Mouse (Mus musculus) intestine, postnatal 0 days (tissue): ENCODE measurements around the gene Ctr9. TPM values are rescaled to one million over a fixed set of nuclear protein-coding genes. Genes with fewer than 3 reads are reported as not detected.

Experiments
- ATAC-seq: fragments of 200-750 bp; cut with Nextera tagmentation; 2 replicates; pipeline ENCODE4 v1.8.0; 2017; ENCODE audit warnings: mild to moderate bottlenecking, moderate TSS enrichment, moderate library complexity
- H3K27ac ChIP-seq: fragments of 300-500 bp; sonication (generic); 2 replicates; pipeline ENCODE4 v1.5.1; 2014; ENCODE audit warnings: mild to moderate bottlenecking, low read depth, low read length, moderate library complexity
- H3K27me3 ChIP-seq: fragments of 300-500 bp; sonication (generic); replicated peaks from 2 replicates; pipeline ENCODE4 v1.6.1; 2014; ENCODE audit warnings: low read length, mixed read lengths; ENCODE audit not compliant: control insufficient read depth, insufficient read depth
- H3K36me3 ChIP-seq: fragments of 300-500 bp; sonication (generic); 2 replicates; pipeline ENCODE4 v1.6.1; 2014; ENCODE audit warnings: mild to moderate bottlenecking, moderate library complexity; ENCODE audit not compliant: control insufficient read depth, insufficient read depth
- H3K4me1 ChIP-seq: fragments of 300-500 bp; sonication (generic); replicated peaks from 2 replicates; pipeline ENCODE4 v1.6.1; 2014; ENCODE audit warnings: antibody characterized with exemption, low read length, mixed read lengths; ENCODE audit not compliant: control insufficient read depth, insufficient read depth
- H3K4me2 ChIP-seq: fragments of 300-500 bp; sonication (generic); replicated peaks from 2 replicates; pipeline ENCODE4 v1.6.1; 2014; ENCODE audit warnings: low read depth, mild to moderate bottlenecking, moderate library complexity
- H3K4me3 ChIP-seq: fragments of 300-500 bp; sonication (generic); 2 replicates; pipeline ENCODE4 v1.5.1; 2014; ENCODE audit warnings: low read depth, low read length
- H3K9ac ChIP-seq: fragments of 300-500 bp; sonication (generic); 2 replicates; pipeline ENCODE4 v1.6.1; 2014; ENCODE audit warnings: mild to moderate bottlenecking, low read depth, low read length
- H3K9me3 ChIP-seq: fragments of 300-500 bp; sonication (generic); 2 replicates; pipeline ENCODE4 v1.6.1; 2016; ENCODE audit warnings: mixed run types; ENCODE audit not compliant: control insufficient read depth
- CTCF ChIP-seq: sonication (generic); IDR thresholded peaks from 2 replicates; pipeline ENCODE4 v1.5.1; 2016; ENCODE audit warnings: low read depth, mild to moderate bottlenecking, control low read depth, antibody characterized with exemption, moderate library complexity
- WGBS: fragments of 180-500 bp; shearing (Covaris S2); extraction: QIAGEN DNeasy Blood & Tissue Kit; methylation state at CpG from one replicate; pipeline ENCODE4 v1.1.7; 2014; 5-methylcytosine and 5-hydroxymethylcytosine counted together
- polyA plus RNA-seq: library from polyadenylated mRNA; unstranded; fragments of >200 nt; fragmentation: Nextera tagmentation; extraction: Ambion mirVana; gene quantifications from 2 replicates; pipeline ENCODE4 v1.2.1, GENCODE M21; 2015

The Ctr9 gene
- polyA plus RNA-seq, 1 experiment from 2014 or later: 23.2 TPM

GRCm38 (mm10) chr7:111070167-111070496 is 41.4 kb downstream of the Ctr9 start:
- WGBS: 98% methylated on average over 2 of the region's 2 CpGs
- TF ChIP-seq CTCF: no peak
- H3K9me3 ChIP-seq: peaks cover 8% of the 10 kb centered on the region; the same call in 1 of the 2 replicates
- H3K36me3 ChIP-seq: peaks cover 67% of the 10 kb centered on the region
- no peak overlapping the region for H3K9ac ChIP-seq
- H3K27me3 ChIP-seq: no peaks in the 10 kb centered on the region
- no peak overlapping the region for H3K4me2 ChIP-seq
- no peaks in the 10 kb centered on the region for H3K4me1 ChIP-seq
- 0 out of 2 replicates have a peak overlapping the region, but pooled peaks have one; percentile 41 for H3K27ac ChIP-seq
- peak; percentile 28; the same call in 1 of the 2 replicates for ATAC-seq
- no peak overlapping the region for H3K4me3 ChIP-seq

GRCm38 (mm10) chr7:111072410-111072809 is 43.7 kb downstream of the Ctr9 start:
- no peak for ATAC-seq
- Histone ChIP-seq H3K27me3 (no peaks in the 10 kb centered on the region), H3K9ac (no peak overlapping the region), H3K36me3 (peaks cover 88% of the 10 kb centered on the region), H3K9me3 (peaks cover 8% of the 10 kb centered on the region; the same call in 1 of the 2 replicates), H3K4me2 (no peak overlapping the region), H3K27ac (no peak overlapping the region), H3K4me3 (no peak overlapping the region), H3K4me1 (no peaks in the 10 kb centered on the region)
- 90% methylated on average over 4 of the region's 4 CpGs for WGBS
- TF ChIP-seq CTCF: no peak

- no peak overlapping the region for H3K4me3 ChIP-seq
- TF ChIP-seq CTCF: no peak
- no peak overlapping the region for H3K27ac ChIP-seq
- 85% methylated on average over 4 of the region's 4 CpGs for WGBS
- H3K9ac ChIP-seq: no peak overlapping the region
- ATAC-seq: no peak
- H3K36me3 ChIP-seq: peaks cover 91% of the 10 kb centered on the region
- H3K4me2 ChIP-seq: no peak overlapping the region
- no peaks in the 10 kb centered on the region for H3K4me1 ChIP-seq
- H3K27me3 ChIP-seq: no peaks in the 10 kb centered on the region
- no peaks in the 10 kb centered on the region for H3K9me3 ChIP-seq
Observed at GRCm38 (mm10) chr7:111075288-111075687, 46.5 kb downstream of the Ctr9 start.

GRCm38 (mm10) chr7:111078271-111078670 is 49.5 kb downstream of the Ctr9 start:
- H3K4me3 ChIP-seq: no peak overlapping the region
- peaks cover 76% of the 10 kb centered on the region for H3K36me3 ChIP-seq

GRCm38 (mm10) chr7:111080026-111080425 is 51.3 kb downstream of the Ctr9 start:
- 61% methylated on average over 8 of the region's 8 CpGs for WGBS
- no peak overlapping the region for H3K4me3 ChIP-seq
- no peak for TF ChIP-seq CTCF
- peaks cover 60% of the 10 kb centered on the region for H3K36me3 ChIP-seq
- H3K27me3 ChIP-seq: no peaks in the 10 kb centered on the region
- H3K9me3 ChIP-seq: no peaks in the 10 kb centered on the region
- no peak overlapping the region for H3K27ac ChIP-seq
- no peak overlapping the region for H3K9ac ChIP-seq
- ATAC-seq: no peak
- H3K4me2 ChIP-seq: peak overlapping the region; percentile 77
- 0 out of 2 replicates have a peak, but pooled peaks cover 5% of the 10 kb centered on the region for H3K4me1 ChIP-seq

More at GRCm38 (mm10) chr7:111078271-111078670, 49.5 kb downstream of the Ctr9 start:
- 92% methylated on average over 4 of the region's 4 CpGs for WGBS
- Histone ChIP-seq H3K27ac (no peak overlapping the region), H3K4me1 (0 out of 2 replicates have a peak, but pooled peaks cover 5% of the 10 kb centered on the region), H3K9ac (no peak overlapping the region), H3K4me2 (no peak overlapping the region), H3K27me3 (no peaks in the 10 kb centered on the region), H3K9me3 (no peaks in the 10 kb centered on the region)
- TF ChIP-seq CTCF: no peak
- no peak for ATAC-seq

GRCm38 (mm10) chr7:111080876-111081275 is 52.1 kb downstream of the Ctr9 start:
- Histone ChIP-seq H3K4me1 (0 out of 2 replicates have a peak, but pooled peaks cover 5% of the 10 kb centered on the region), H3K27ac (peak overlapping the region; percentile 9; the same call in 1 of the 2 replicates), H3K4me3 (peak overlapping the region; percentile 95), H3K9me3 (no peaks in the 10 kb centered on the region), H3K27me3 (no peaks in the 10 kb centered on the region), H3K4me2 (peak overlapping the region; percentile 77), H3K36me3 (peaks cover 52% of the 10 kb centered on the region), H3K9ac (no peak overlapping the region)
- TF ChIP-seq CTCF: no peak
- 36% methylated on average over 3 of the region's 3 CpGs for WGBS
- no peak for ATAC-seq
